Mouse (Mus musculus): ENCODE measurements at regions not wholly inside any gene's neighbourhood (a gene's known extent, or its start where the extent isn't known, plus 50 kb on each side); places are given as distances from the start of the nearest gene placed in this dataset.

DNA sequence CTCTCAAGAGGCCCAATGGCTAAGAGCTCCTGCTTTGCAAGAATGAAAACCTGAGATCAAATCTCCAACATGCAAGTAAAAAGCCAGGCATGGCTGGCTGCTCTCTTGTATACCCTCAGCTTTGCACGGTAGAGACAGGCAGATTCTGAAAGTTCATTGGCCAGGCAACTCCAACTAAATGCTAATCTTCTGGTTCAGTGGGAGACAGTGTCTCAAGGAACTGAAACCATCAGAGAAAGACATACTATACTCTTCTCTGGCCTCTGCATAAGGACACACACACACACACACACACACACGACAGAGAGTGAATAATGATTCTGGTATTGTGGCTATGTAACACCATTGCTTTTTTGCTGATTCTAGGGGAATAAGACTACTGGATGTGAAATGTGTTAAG is 91.6 kb upstream of the Tbl1xr1 start:
- H3K36me3 ChIP-seq (ENCODE audit: control insufficient read depth in 1 of 2, insufficient read depth in 2 of 2, low read length in 2 of 2) = peaks cover 0 to 50% of the 10 kb centered on the region in 2 experiments; a peak in 2 of 4 replicates
- no peak overlapping the region for H3K9ac ChIP-seq (ENCODE audit: control insufficient read depth, low read depth, low read length, poor library complexity, severe bottlenecking)
- no peak for TF ChIP-seq RCOR1 (IDR thresholded peaks at IDR 0.05; ENCODE audit: low read depth, low read length)
- TF ChIP-seq MXI1 (IDR thresholded peaks at IDR 0.05; ENCODE audit: low read depth, low read length) = no peak
- no peak for TF ChIP-seq POLR2A (IDR thresholded peaks at IDR 0.05; ENCODE audit: control insufficient read depth in 1 of 2, insufficient read depth in 1 of 2, low read depth in 1 of 2, low read length in 2 of 2, poor library complexity in 1 of 2)
- TF ChIP-seq MAX (IDR thresholded peaks at IDR 0.05; ENCODE audit: low read length) = no peak
- TF ChIP-seq KAT2A (conservative IDR thresholded peaks at IDR 0.05; ENCODE audit: low read depth, low read length) = no peak
- TF ChIP-seq ELF1 (IDR thresholded peaks at IDR 0.05; ENCODE audit: low read depth, low read length) = no peak
- TF ChIP-seq CHD2 (IDR thresholded peaks at IDR 0.05; ENCODE audit: low read length) = no peak
- no peak for TF ChIP-seq BHLHE40 (IDR thresholded peaks at IDR 0.05; ENCODE audit: borderline replicate concordance, low read depth, low read length)
- no peak for TF ChIP-seq GATA1 (IDR thresholded peaks at IDR 0.05; ENCODE audit: low read depth, low read length)
- no peak for TF ChIP-seq SIN3A (IDR thresholded peaks at IDR 0.05; ENCODE audit: low read length)
- no peak for TF ChIP-seq ETS1 (IDR thresholded peaks at IDR 0.05; ENCODE audit: low read depth, low read length)
- TF ChIP-seq ZC3H11A (IDR thresholded peaks at IDR 0.05; ENCODE audit: low read depth, low read length) = no peak
- TF ChIP-seq EP300 (IDR thresholded peaks at IDR 0.05; ENCODE audit: low read depth in 1 of 2, low read length in 2 of 2) = no peak
- TF ChIP-seq ZNF384 (IDR thresholded peaks at IDR 0.05; ENCODE audit: low read depth, low read length) = no peak
- no peaks in the 10 kb centered on the region for H3K27me3 ChIP-seq (ENCODE audit: control insufficient read depth in 1 of 2, insufficient read depth in 2 of 2, low read length in 2 of 2)
- H3K4me1 ChIP-seq (ENCODE audit: control insufficient read depth in 1 of 2, insufficient read depth in 2 of 2, low read length in 2 of 2) = peaks cover 6 to 38% of the 10 kb centered on the region in 2 experiments
- H3K79me2 ChIP-seq (ENCODE audit: control insufficient read depth, insufficient read depth, low read length, poor library complexity) = peaks cover 2% of the 10 kb centered on the region
- H3K27ac ChIP-seq (ENCODE audit: control insufficient read depth, low read depth, low read length) = no peak overlapping the region; the same call in 1 of the 2 replicates
- DNase-seq (ENCODE audit: low read depth, low spot score) = no peak
- H3K4me3 ChIP-seq (ENCODE audit: control insufficient read depth in 1 of 2, insufficient read depth in 1 of 2, low read depth in 2 of 2, low read length in 2 of 2) = no peak overlapping the region
- no peaks in the 10 kb centered on the region for H3K9me3 ChIP-seq (replicated peaks; ENCODE audit: insufficient read depth, low read length)

DNA sequence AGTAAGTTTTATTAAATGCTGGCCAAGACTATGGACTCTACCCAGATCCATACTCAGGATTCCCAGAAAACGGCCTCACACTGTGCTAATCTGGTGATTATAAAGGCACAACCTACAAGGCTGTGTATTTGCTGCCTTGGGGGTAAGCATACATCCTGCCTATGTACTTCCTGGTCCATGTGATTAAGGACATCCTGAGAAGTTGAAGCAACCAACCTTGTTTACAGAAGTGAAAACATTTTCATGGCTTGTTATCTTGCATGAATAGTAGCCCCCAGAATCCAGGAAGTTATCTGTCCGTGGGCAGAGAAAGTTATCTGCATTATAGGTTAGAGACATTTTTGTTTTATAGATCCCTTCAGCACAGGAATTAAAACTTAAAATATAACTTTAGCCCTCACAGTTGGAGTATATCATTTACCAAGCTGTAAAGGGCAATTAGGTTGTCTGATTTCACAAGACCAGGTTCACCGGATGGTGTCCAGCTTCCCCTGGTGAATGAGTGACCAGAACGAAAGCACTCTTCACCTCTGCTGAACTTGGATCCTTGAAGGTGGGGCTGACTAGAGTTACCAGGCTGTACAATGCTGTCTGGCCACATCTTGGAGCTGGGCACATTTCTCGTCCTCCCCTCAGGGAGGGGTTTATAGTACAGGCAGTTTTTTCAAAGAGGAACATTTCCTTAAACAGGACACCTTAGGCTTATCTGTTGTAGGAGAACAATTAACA is 90.1 kb upstream of the Tbl1xr1 start:
- peak overlapping the region; percentile 48 for H3K4me3 ChIP-seq (ENCODE audit: control insufficient read depth in 1 of 2, insufficient read depth in 1 of 2, low read depth in 2 of 2, low read length in 2 of 2)
- peaks cover 0 to 65% of the 10 kb centered on the region in 2 experiments; a peak in 2 of 4 replicates for H3K36me3 ChIP-seq (ENCODE audit: control insufficient read depth in 1 of 2, insufficient read depth in 2 of 2, low read length in 2 of 2)
- H3K79me2 ChIP-seq (ENCODE audit: control insufficient read depth, insufficient read depth, low read length, poor library complexity) = peaks cover 2% of the 10 kb centered on the region
- H3K9me3 ChIP-seq (replicated peaks; ENCODE audit: insufficient read depth, low read length) = no peaks in the 10 kb centered on the region
- peak; percentile 39; the same call in 1 of the 2 replicates for TF ChIP-seq RCOR1 (IDR thresholded peaks at IDR 0.05; ENCODE audit: low read depth, low read length)
- no peak for TF ChIP-seq POLR2AphosphoS2 (IDR thresholded peaks at IDR 0.05; ENCODE audit: low read length)
- peak; percentile 86 for TF ChIP-seq EP300 (IDR thresholded peaks at IDR 0.05; ENCODE audit: low read depth in 1 of 2, low read length in 2 of 2)
- no peak for TF ChIP-seq TBP (IDR thresholded peaks at IDR 0.05; ENCODE audit: low read depth, low read length)
- TF ChIP-seq NELFE (IDR thresholded peaks at IDR 0.05; ENCODE audit: low read depth, low read length) = no peak
- peak; percentile 26; the same call in 1 of the 2 replicates for TF ChIP-seq MXI1 (IDR thresholded peaks at IDR 0.05; ENCODE audit: low read depth, low read length)
- no peak for TF ChIP-seq CHD1 (IDR thresholded peaks at IDR 0.05; ENCODE audit: low read depth, low read length)
- TF ChIP-seq POLR2AphosphoS5 (IDR thresholded peaks at IDR 0.05; ENCODE audit: borderline replicate concordance, low read depth, low read length) = no peak
- no peak for TF ChIP-seq JUND (IDR thresholded peaks at IDR 0.05; ENCODE audit: low read depth, low read length)
- peak; percentile 29; the same call in 1 of the 2 replicates for TF ChIP-seq TAL1 (IDR thresholded peaks at IDR 0.05; ENCODE audit: low read length)
- no peak for TF ChIP-seq POLR2A (IDR thresholded peaks at IDR 0.05; ENCODE audit: control insufficient read depth in 1 of 2, insufficient read depth in 1 of 2, low read depth in 1 of 2, low read length in 2 of 2, poor library complexity in 1 of 2)
- TF ChIP-seq GATA1 (IDR thresholded peaks at IDR 0.05; ENCODE audit: low read depth, low read length) = peak; percentile 90
- TF ChIP-seq SIN3A (IDR thresholded peaks at IDR 0.05; ENCODE audit: low read length) = peak; percentile 73
- TF ChIP-seq MYC (IDR thresholded peaks at IDR 0.05; ENCODE audit: low read depth, low read length) = peak; percentile 45; the same call in 1 of the 2 replicates
- TF ChIP-seq ELF1 (IDR thresholded peaks at IDR 0.05; ENCODE audit: low read depth, low read length) = peak; percentile 75
- peak; percentile 78; the same call in 1 of the 2 replicates for TF ChIP-seq ETS1 (IDR thresholded peaks at IDR 0.05; ENCODE audit: low read depth, low read length)
- TF ChIP-seq ZNF384 (IDR thresholded peaks at IDR 0.05; ENCODE audit: low read depth, low read length) = peak; percentile 62
- peaks cover 16 to 50% of the 10 kb centered on the region in 2 experiments for H3K4me1 ChIP-seq (ENCODE audit: control insufficient read depth in 1 of 2, insufficient read depth in 2 of 2, low read length in 2 of 2)
- DNase-seq (ENCODE audit: low read depth, low spot score) = peak; percentile 66
- no peaks in the 10 kb centered on the region for H3K27me3 ChIP-seq (ENCODE audit: control insufficient read depth in 1 of 2, insufficient read depth in 2 of 2, low read length in 2 of 2)
- peak overlapping the region; percentile 99 for H3K27ac ChIP-seq (ENCODE audit: control insufficient read depth, low read depth, low read length)
- H3K9ac ChIP-seq (ENCODE audit: control insufficient read depth, low read depth, low read length, poor library complexity, severe bottlenecking) = peak overlapping the region; percentile 75

All from MEL (cell line).